24 mouse cellular contexts compared by ENCODE assay signal in the genomic region with DNA sequence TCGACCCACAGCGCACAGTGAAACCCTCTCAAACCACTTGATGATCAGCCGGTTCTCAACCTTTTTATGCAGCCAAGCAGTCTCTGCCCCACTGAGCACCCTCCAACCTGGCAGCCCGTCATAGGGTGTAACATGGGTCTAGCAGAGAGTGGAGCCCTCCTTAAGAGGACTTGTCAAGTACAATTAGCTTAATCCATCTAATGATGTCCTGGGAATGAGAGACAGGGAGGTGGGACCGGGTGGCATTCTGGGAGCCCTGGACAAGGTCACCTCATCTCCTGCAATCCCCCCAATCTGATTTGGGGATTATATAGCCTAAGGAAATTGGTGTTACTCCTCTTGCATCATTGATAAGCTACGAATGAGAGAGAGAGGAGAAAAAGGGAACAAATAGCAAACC.
DNase-seq lines count a peak whose midpoint lies in the region; ATAC-seq and TF ChIP-seq lines count a peak whose summit lies in the region.
"Had no signal": no experiment of that assay in that cellular context is flagged by ENCODE, and none has a peak within 500 bp of the region (broad histone marks: within the 10 kb centered on the region; RNA-seq: fewer than 3 reads in every experiment).

No protein-coding gene starts in this region.

- H3K4me2 ChIP-seq in hindbrain, embryonic 11.5 days (replicated peaks; ENCODE audit: low read depth, low read length) = no peak overlapping the region
- no peak overlapping the region for H3K4me2 ChIP-seq in hindbrain, postnatal 0 days (ENCODE audit: low read depth, low read length)
- H3K4me2 ChIP-seq: embryonic facial prominence, embryonic 13.5 days; embryonic facial prominence, embryonic 15.5 days had no signal

- intact Hi-C loops in heart, postnatal 14 days (cut with DNase I) = no loop called here

- H3K9ac ChIP-seq in hindbrain, embryonic 11.5 days (ENCODE audit: low read depth, low read length) = no peak overlapping the region
- H3K9ac ChIP-seq in hindbrain, postnatal 0 days (replicated peaks; ENCODE audit: low read length) = no peak overlapping the region
- H3K9ac ChIP-seq: embryonic facial prominence, embryonic 13.5 days; embryonic facial prominence, embryonic 15.5 days; forebrain, embryonic 12.5 days had no signal

- no peak for ATAC-seq in hindbrain, embryonic 11.5 days (ENCODE audit: low FRiP score)
- no peak for ATAC-seq in hindbrain, postnatal 0 days
- ATAC-seq: forebrain, embryonic 14.5 days; forebrain, embryonic 16.5 days had no signal

- peaks cover 88% of the 10 kb centered on the region for H3K4me1 ChIP-seq in heart, embryonic 10.5 days
- peaks cover 27% of the 10 kb centered on the region for H3K4me1 ChIP-seq in hindbrain, embryonic 11.5 days (replicated peaks; ENCODE audit: control insufficient read depth, insufficient read depth, low read length)
- H3K4me1 ChIP-seq in hindbrain, postnatal 0 days (ENCODE audit: insufficient read depth, low read length) = peaks cover 8% of the 10 kb centered on the region; the same call in 1 of the 2 replicates

- no peak for TF ChIP-seq CTCF in hindbrain, postnatal 0 days (IDR thresholded peaks at IDR 0.05; ENCODE audit: low read depth)

- H3K4me3 ChIP-seq in heart, embryonic 10.5 days = no peak overlapping the region
- no peak overlapping the region for H3K4me3 ChIP-seq in hindbrain, embryonic 11.5 days (ENCODE audit: low read depth, low read length)
- H3K4me3 ChIP-seq in hindbrain, postnatal 0 days (ENCODE audit: low read length) = no peak overlapping the region
- H3K4me3 ChIP-seq: embryonic facial prominence, embryonic 13.5 days; embryonic facial prominence, embryonic 15.5 days; erythroblast, embryonic 14.5 days; forebrain, embryonic 12.5 days had no signal

- peaks cover 62% of the 10 kb centered on the region for H3K27me3 ChIP-seq in heart, embryonic 10.5 days (ENCODE audit: insufficient read depth, poor library complexity, severe bottlenecking)
- H3K27me3 ChIP-seq in hindbrain, embryonic 11.5 days (ENCODE audit: control insufficient read depth, insufficient read depth, low read length) = peaks cover 61% of the 10 kb centered on the region
- H3K27me3 ChIP-seq in hindbrain, postnatal 0 days (ENCODE audit: insufficient read depth, low read length) = peaks cover 38% of the 10 kb centered on the region

- 63% methylated on average over 6 of the region's 6 CpGs for WGBS in heart, embryonic 10.5 days
- 63% methylated on average over 6 of the region's 6 CpGs for WGBS in hindbrain, embryonic 11.5 days
- WGBS in hindbrain, postnatal 0 days = 60% methylated on average over 6 of the region's 6 CpGs

- no peak for DNase-seq in heart, embryonic 10.5 days (ENCODE audit: low spot score)
- DNase-seq in heart, postnatal 14 days = no peak
- DNase-seq in hindbrain, embryonic 11.5 days (ENCODE audit: low spot score) = no peak
- no peak for DNase-seq in hindbrain, postnatal 0 days (ENCODE audit: low spot score)
- DNase-seq in retina, adult 2 months (ENCODE audit: low read depth, low spot score) = peak; percentile 97
- DNase-seq in retina, embryonic 14.5 days (ENCODE audit: low spot score) = no peak
- peak; percentile 90 for DNase-seq in retina, postnatal 7 days (ENCODE audit: low read depth, low spot score)
- no peak for DNase-seq in heart, adult 8-10 months (ENCODE audit: low spot score)
- DNase-seq: adrenal gland, adult 2 months; adrenal gland, postnatal 10 days; adrenal gland, postnatal 25 days; cerebellum, adult 11 months; cerebellum, adult 18-20 months; cerebellum, adult 8-10 months; cerebellum, adult 9-11 months; cerebellum, postnatal 14 days; cerebellum, postnatal 36 days; embryo, embryonic 11 days had no signal

- no peaks in the 10 kb centered on the region for H3K9me3 ChIP-seq in heart, embryonic 10.5 days
- no peaks in the 10 kb centered on the region for H3K9me3 ChIP-seq in hindbrain, embryonic 11.5 days (ENCODE audit: control insufficient read depth, low read length)
- H3K9me3 ChIP-seq in hindbrain, postnatal 0 days (ENCODE audit: low read length) = no peaks in the 10 kb centered on the region
- H3K9me3 ChIP-seq: embryonic facial prominence, embryonic 13.5 days; embryonic facial prominence, embryonic 15.5 days; forebrain, embryonic 12.5 days had no signal

- H3K27ac ChIP-seq in heart, embryonic 10.5 days = peak overlapping the region; percentile 13; the same call in 1 of the 2 replicates
- 0 out of 2 replicates have a peak overlapping the region, but pooled peaks have one; percentile 11 for H3K27ac ChIP-seq in hindbrain, embryonic 11.5 days (ENCODE audit: low read depth, low read length)
- H3K27ac ChIP-seq in hindbrain, postnatal 0 days = no peak overlapping the region
- H3K27ac ChIP-seq: embryonic facial prominence, embryonic 13.5 days; embryonic facial prominence, embryonic 15.5 days; forebrain, embryonic 12.5 days had no signal

- H3K36me3 ChIP-seq in heart, embryonic 10.5 days = no peaks in the 10 kb centered on the region
- no peaks in the 10 kb centered on the region for H3K36me3 ChIP-seq in hindbrain, embryonic 11.5 days (ENCODE audit: control insufficient read depth, insufficient read depth, low read length)
- no peaks in the 10 kb centered on the region for H3K36me3 ChIP-seq in hindbrain, postnatal 0 days (ENCODE audit: insufficient read depth, low read length)
- H3K36me3 ChIP-seq: embryonic facial prominence, embryonic 13.5 days; embryonic facial prominence, embryonic 15.5 days; forebrain, embryonic 12.5 days had no signal

Comparison
In these comparisons a context has a peak if more than half of its experiments do, and no peak if none do; other contexts are left out.
1. DNase-seq: peak in retina, adult 2 months (single experiment) and retina, postnatal 7 days (single experiment); none in heart, embryonic 10.5 days (single experiment), heart, postnatal 14 days (0 of 2), hindbrain, embryonic 11.5 days (single experiment), hindbrain, postnatal 0 days (single experiment), retina, embryonic 14.5 days (single experiment) and heart, adult 8-10 months (single experiment).